Mouse (Mus musculus): ENCODE results near the gene Armc12. TPM values are rescaled to one million over a fixed set of nuclear protein-coding genes. Genes with fewer than 3 reads are reported as not detected.

The Armc12 gene
- polyA plus RNA-seq, 1 experiment from 2014 or later: not detected

DNA sequence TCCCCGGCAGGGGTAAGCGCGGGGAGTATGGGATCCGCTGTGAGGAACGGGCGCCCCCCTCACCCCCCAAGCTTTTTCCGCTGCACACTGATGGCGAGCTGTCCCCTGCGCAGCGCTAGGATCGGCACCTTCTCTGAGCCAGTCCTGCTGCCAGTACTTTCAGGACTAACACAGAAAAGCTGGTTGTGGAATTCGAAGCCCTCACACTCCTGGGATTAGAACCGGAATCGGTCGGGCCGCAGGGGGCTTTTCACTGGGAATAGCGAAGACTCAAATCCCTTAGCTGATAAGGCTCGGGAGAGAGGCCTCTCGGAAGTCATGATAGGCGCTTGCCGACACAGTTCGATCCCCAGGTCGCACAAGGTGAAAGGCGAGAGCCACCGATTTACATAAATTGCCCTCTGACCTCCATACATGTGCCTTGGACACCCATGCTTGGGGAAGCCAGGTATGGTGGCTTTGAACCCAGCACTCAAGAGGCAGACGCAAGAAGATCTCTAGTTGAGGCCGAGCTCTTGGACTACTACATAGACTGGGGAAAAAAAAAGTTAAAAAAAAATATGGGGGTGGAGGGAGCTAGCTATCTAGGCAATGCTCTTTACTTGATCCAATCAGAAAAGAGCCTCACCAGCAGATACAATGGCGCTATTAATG, 7.1 kb upstream of the Armc12 start:
- Histone ChIP-seq H3K27ac (replicated peaks) (peak overlapping the region; percentile 86), H3K9me3 (no peaks in the 10 kb centered on the region), H3K4me3 (peak overlapping the region; percentile 70), H3K36me3 (no peaks in the 10 kb centered on the region), H3K4me2 (replicated peaks) (peak overlapping the region; percentile 95), H3K4me1 (peaks cover 19% of the 10 kb centered on the region), H3K27me3 (peaks cover 57% of the 10 kb centered on the region), H3K9ac (replicated peaks) (peak overlapping the region; percentile 77)
- 7% methylated on average over 27 of the region's 28 CpGs for WGBS
- ATAC-seq (ENCODE audit: low FRiP score, low read depth): no peak; the same call in 1 of the 2 replicates

DNA sequence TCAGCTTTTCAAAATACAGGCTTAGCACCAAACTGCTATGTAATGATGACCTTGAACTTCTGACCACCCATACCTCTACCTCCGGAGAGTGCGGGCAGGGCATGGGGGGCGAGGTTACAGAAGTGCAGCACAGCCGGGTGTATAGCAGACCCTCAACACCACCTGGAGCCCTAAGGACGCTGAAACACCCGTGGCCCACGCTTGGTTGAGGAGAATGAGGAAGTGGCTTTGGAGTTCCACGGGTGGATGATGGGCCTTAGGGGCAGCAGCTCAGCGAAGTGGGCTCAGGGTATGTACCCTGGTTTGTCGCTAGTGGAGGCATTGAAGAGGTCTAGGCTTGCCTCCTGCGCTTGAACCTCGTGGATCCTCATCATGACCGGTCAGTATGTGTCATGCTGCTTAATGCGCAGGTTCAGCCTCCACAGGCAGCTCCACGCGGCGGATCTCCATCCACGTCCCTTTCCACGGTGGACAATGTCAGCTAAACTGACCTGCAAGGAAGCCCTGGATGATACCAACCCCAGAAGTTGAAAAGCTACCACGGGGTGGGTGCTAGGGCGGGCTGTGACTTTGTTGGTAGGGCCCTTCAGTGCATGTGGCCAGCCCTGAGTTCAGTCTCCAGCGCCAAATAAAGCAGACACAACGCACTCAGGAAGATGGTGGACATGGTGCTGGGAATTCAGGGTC, 6.5 kb upstream of the Armc12 start:
- no peak overlapping the region for H3K9ac ChIP-seq (replicated peaks)
- no peaks in the 10 kb centered on the region for H3K36me3 ChIP-seq
- ATAC-seq (ENCODE audit: low FRiP score, low read depth): no peak
- peaks cover 57% of the 10 kb centered on the region for H3K27me3 ChIP-seq
- no peak overlapping the region; the same call in 1 of the 2 replicates for H3K4me2 ChIP-seq (replicated peaks)
- H3K9me3 ChIP-seq: no peaks in the 10 kb centered on the region
- WGBS: 88% methylated on average over 23 of the region's 23 CpGs
- H3K27ac ChIP-seq (replicated peaks): no peak overlapping the region
- peaks cover 14% of the 10 kb centered on the region for H3K4me1 ChIP-seq
- no peak overlapping the region for H3K4me3 ChIP-seq

DNA sequence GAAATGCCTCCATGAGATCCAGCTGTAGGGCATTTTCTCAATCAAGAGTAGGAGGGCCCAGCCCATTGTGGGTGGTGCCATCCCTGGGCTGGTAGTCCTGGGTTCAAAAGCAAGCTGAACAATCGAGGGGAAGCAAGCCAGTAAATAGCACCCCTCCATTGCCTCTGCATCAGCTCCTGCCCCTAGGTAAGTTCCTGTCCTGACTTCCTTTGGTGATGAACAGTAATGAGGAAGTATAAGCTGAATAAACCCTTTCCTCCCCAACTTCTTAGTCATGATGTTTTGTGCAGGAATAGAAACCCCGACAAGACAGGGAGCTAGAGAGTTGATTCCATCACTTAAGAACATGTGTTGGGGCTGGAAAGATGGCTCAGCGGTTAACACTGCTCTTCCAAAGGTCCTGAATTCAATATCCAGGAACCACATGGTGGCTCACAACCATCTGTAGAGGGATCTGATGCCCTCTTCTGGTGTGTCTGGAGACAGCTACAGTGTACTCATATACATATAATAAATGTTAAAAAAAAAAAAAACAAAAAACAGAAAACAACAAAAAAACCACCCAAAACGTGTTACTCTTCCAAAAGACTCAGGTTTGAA, 5.7 kb upstream of the Armc12 start:
- Histone ChIP-seq H3K4me3 (no peak overlapping the region), H3K27me3 (peaks cover 55% of the 10 kb centered on the region), H3K4me1 (peaks cover 14% of the 10 kb centered on the region), H3K4me2 (replicated peaks) (no peak overlapping the region), H3K36me3 (no peaks in the 10 kb centered on the region), H3K9ac (replicated peaks) (no peak overlapping the region), H3K27ac (replicated peaks) (no peak overlapping the region), H3K9me3 (no peaks in the 10 kb centered on the region)
- ATAC-seq (ENCODE audit: low FRiP score, low read depth): no peak
- 73% methylated on average over 4 of the region's 4 CpGs for WGBS

DNA sequence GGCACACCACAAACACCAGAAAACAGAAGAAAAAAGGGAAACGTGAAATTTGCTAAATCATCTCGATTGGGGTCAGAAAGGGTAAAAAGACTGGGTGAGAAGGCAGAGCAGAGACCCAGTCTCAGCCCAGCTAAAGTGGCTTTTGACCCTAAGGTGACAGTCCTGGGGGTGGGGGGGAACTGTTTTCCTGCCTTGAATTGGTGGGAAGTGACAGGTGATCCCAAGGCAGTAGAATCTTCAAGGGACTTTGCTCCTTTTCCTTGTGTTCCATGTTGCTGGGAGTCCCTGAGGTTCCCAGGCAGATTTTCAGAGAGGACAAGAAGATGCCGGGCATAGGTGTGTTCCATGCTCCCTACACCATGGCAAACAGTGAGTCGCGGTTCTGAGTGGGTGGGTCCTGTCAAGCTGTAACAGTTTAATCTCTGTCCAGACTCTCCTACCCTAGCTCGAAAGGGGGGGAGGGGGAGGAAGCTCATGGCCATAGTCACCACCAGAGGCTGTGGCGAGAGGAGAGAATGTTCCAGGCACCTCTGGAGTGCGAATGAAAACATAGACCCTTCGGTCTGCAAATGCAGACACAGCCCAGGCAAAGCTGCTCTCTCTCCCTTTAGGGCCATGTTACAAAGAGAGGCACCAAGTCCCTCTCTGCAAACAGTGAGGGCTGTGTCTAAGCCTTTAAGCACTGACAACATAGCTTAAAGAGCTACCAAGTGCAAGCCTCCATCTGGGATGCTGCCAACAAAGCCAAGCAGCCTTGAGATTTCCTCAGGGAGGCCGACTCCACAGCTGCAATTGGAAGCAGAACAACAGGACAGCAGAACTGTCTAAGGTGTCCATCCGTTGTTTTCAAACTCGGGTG, 3.2 kb upstream of the Armc12 start:
- 0 out of 2 replicates have a peak overlapping the region, but pooled peaks have one; percentile 8 for H3K4me2 ChIP-seq (replicated peaks)
- no peak overlapping the region for H3K9ac ChIP-seq (replicated peaks)
- no peak overlapping the region for H3K4me3 ChIP-seq
- no peak overlapping the region for H3K27ac ChIP-seq (replicated peaks)
- H3K27me3 ChIP-seq: peaks cover 49% of the 10 kb centered on the region
- H3K9me3 ChIP-seq: no peaks in the 10 kb centered on the region; the same call in 1 of the 2 replicates
- 55% methylated on average over 12 of the region's 12 CpGs for WGBS
- no peaks in the 10 kb centered on the region for H3K36me3 ChIP-seq
- no peak for ATAC-seq (ENCODE audit: low FRiP score, low read depth)
- H3K4me1 ChIP-seq: peaks cover 16% of the 10 kb centered on the region

DNA sequence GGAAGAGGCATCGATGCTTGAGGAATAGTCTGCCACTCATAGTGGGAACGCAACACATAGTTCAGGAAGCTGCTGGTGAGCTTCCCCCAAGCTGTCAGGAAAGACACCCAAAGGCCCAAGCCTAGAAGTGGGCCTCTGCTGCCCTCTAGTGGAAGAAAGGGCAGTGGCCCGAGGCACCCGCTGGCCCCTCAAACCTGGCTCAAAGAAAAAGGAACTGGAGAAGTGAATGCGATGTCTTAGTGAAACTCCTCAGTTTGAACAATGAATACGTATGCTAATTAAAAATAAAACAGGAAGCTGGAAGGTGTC, 2.6 kb upstream of the Armc12 start:
- WGBS: 7% methylated on average over 6 of the region's 6 CpGs

DNA sequence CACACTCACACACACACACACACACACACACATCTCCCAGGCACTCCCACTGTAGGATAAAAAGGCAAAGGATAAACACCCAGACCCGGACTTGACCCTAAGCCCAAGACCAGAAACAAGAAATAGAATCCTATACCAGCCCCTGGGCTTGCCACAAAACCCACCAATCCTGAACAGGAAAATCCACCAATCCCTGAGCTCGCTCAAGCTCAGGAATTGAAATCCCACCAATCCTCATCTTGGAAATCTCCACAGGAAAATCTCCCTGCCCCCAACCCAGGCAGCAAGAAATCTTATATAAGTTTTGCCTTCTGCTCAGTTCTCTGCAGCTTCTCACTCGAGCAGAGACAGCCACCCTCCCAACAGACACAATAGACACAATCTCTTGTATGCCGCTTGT, 1.5 kb upstream of the Armc12 start:
- Histone ChIP-seq H3K4me3 (no peak overlapping the region), H3K4me2 (replicated peaks) (no peak overlapping the region)

More for the DNA sequence above, 2.6 kb upstream of the Armc12 start:
- ATAC-seq (ENCODE audit: low FRiP score, low read depth): 0 out of 2 replicates have a peak, but pooled peaks have one; percentile 48
- Histone ChIP-seq H3K9me3 (no peaks in the 10 kb centered on the region; the same call in 1 of the 2 replicates), H3K27me3 (peaks cover 48% of the 10 kb centered on the region), H3K4me2 (replicated peaks) (0 out of 2 replicates have a peak overlapping the region, but pooled peaks have one; percentile 8), H3K27ac (replicated peaks) (no peak overlapping the region), H3K4me1 (peaks cover 14% of the 10 kb centered on the region), H3K9ac (replicated peaks) (no peak overlapping the region), H3K36me3 (no peaks in the 10 kb centered on the region), H3K4me3 (no peak overlapping the region)

DNA sequence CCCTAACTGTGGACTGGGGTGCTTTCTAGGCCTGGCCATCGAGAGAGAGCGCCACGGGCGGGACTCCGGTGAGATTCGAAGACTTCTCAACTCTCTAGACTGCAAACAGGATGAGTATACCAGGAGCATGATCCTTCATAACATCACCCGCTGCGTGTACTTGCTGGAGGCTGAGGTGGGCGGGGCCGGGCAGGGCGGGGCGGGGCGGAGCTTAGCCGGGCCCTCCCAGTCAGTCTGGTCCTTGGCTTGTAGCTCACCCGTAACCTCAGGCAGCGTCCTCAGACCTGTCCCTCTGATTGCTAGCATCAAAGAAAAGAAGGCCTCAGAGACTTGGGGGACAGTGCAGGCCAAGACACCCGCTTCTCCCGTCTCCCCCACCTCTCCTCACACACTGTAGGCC, 1.3 kb downstream of the Armc12 start:
- no peak overlapping the region for H3K4me3 ChIP-seq
- ATAC-seq (ENCODE audit: low FRiP score, low read depth): no peak
- 14% methylated on average over 18 of the region's 18 CpGs for WGBS

More for the DNA sequence above, 1.5 kb upstream of the Armc12 start:
- 73% methylated on average over 4 of the region's 4 CpGs for WGBS
- Histone ChIP-seq H3K27ac (replicated peaks) (no peak overlapping the region), H3K4me1 (peaks cover 8% of the 10 kb centered on the region), H3K27me3 (peaks cover 38% of the 10 kb centered on the region), H3K36me3 (no peaks in the 10 kb centered on the region), H3K9ac (replicated peaks) (no peak overlapping the region), H3K9me3 (no peaks in the 10 kb centered on the region; the same call in 1 of the 2 replicates)
- no peak for ATAC-seq (ENCODE audit: low FRiP score, low read depth)

DNA sequence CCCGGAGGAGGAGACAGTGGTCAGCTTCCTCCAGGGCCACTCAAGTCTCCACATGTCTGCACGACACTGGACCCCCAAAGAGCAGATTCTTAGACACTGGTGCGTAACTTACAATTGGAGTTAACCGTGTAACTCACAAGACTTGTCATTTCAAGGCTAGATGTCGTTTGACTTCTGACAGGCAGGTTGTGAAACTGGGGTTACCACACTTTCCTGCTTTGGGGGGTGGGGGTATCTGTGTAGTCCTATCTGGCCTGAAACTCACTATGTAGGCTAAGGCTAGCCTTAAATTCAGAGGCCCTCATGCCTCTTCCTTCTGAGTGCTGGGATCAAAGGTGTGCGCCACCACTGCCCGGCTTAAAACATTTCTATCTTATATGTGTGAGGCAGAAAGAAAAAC, 2.0 kb downstream of the Armc12 start:
- Histone ChIP-seq H3K27me3 (peaks cover 29% of the 10 kb centered on the region), H3K36me3 (no peaks in the 10 kb centered on the region), H3K9me3 (no peaks in the 10 kb centered on the region; the same call in 1 of the 2 replicates), H3K4me1 (peaks cover 8% of the 10 kb centered on the region), H3K9ac (replicated peaks) (no peak overlapping the region), H3K27ac (replicated peaks) (no peak overlapping the region), H3K4me2 (replicated peaks) (no peak overlapping the region), H3K4me3 (no peak overlapping the region)
- no peak for ATAC-seq (ENCODE audit: low FRiP score, low read depth)
- WGBS: 90% methylated on average over 7 of the region's 7 CpGs

More for the DNA sequence above, 1.3 kb downstream of the Armc12 start:
- Histone ChIP-seq H3K36me3 (no peaks in the 10 kb centered on the region), H3K9ac (replicated peaks) (no peak overlapping the region), H3K4me2 (replicated peaks) (peak overlapping the region; percentile 30), H3K9me3 (no peaks in the 10 kb centered on the region; the same call in 1 of the 2 replicates), H3K27ac (replicated peaks) (no peak overlapping the region), H3K4me1 (peaks cover 8% of the 10 kb centered on the region), H3K27me3 (peaks cover 29% of the 10 kb centered on the region)

DNA sequence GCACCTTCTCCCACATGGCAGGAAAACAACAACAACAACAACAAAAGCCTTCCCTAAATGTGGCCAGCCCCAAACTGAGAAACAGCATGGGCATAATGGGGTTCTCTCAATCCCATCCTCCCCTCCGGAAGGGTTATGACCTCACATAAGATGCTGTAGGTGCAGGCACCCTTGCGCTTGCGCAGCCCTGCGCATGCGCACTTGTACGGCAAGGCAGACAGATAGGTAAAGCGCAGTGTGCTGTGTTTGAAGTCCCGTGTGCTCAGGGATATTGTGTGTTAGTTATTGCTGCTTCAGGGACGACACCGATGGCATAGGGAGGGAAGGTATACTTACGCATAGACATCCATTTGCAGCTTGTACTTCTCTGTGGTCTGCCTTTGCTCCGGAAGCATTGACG, 2.7 kb downstream of the Armc12 start:
- H3K27ac ChIP-seq (replicated peaks): no peak overlapping the region
- peaks cover 8% of the 10 kb centered on the region; the same call in 1 of the 2 replicates for H3K4me1 ChIP-seq
- WGBS: 89% methylated on average over 13 of the region's 13 CpGs
- H3K27me3 ChIP-seq: peaks cover 27% of the 10 kb centered on the region
- no peaks in the 10 kb centered on the region for H3K36me3 ChIP-seq
- no peak overlapping the region for H3K4me2 ChIP-seq (replicated peaks)
- ATAC-seq (ENCODE audit: low FRiP score, low read depth): no peak
- H3K9ac ChIP-seq (replicated peaks): no peak overlapping the region
- H3K4me3 ChIP-seq: no peak overlapping the region
- H3K9me3 ChIP-seq: no peaks in the 10 kb centered on the region; the same call in 1 of the 2 replicates

DNA sequence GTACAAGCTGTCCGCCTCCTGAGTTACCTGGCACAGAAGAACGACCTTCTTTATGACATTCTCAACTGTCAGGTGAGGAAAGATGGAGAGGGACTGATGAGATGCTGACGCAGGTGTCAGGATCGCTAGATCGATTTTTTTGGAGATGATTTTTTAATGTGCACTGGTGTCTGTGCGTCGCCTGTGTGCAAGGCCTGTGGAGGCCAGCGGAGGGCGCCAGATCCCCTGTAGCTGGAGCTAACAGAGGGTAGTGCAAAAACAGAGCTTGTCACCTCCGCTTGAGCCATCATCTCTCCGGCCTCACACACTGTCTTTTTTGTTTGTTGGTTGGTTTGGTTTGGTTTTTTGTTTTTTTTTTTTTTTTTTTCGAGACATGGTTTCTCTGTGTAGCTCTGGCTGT, 7.3 kb downstream of the Armc12 start:
- Histone ChIP-seq H3K36me3 (no peaks in the 10 kb centered on the region), H3K27me3 (no peaks in the 10 kb centered on the region), H3K9ac (replicated peaks) (no peak overlapping the region), H3K4me2 (replicated peaks) (no peak overlapping the region), H3K4me1 (no peaks in the 10 kb centered on the region), H3K4me3 (no peak overlapping the region), H3K9me3 (peaks cover 15% of the 10 kb centered on the region), H3K27ac (replicated peaks) (no peak overlapping the region)
- ATAC-seq (ENCODE audit: low FRiP score, low read depth): no peak
- 47% methylated on average over 12 of the region's 12 CpGs for WGBS

DNA sequence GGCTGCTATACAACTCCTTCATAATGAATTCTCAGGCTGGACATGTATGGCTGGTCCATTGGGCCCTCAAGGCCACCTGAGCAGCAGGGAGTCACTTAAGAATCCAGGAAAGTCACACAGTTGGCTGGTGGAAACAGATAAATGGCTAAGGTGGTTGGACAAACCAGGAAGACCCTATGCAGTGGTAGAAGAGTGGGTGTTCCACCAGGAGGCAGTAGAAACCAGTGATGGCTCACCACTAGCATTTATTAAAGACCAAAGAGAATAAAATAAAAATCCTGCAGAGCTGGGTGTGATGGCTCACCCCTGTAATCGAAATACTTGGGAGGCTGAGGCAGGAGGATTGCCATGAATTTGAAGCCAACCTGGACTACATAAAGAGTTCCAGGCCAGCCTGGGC, 16.3 kb downstream of the Armc12 start:
- Histone ChIP-seq H3K4me1 (no peaks in the 10 kb centered on the region), H3K27ac (replicated peaks) (no peak overlapping the region), H3K4me2 (replicated peaks) (no peak overlapping the region), H3K4me3 (no peak overlapping the region), H3K27me3 (no peaks in the 10 kb centered on the region), H3K9ac (replicated peaks) (no peak overlapping the region), H3K36me3 (no peaks in the 10 kb centered on the region), H3K9me3 (no peaks in the 10 kb centered on the region; the same call in 1 of the 2 replicates)
- no peak for ATAC-seq (ENCODE audit: low FRiP score, low read depth)
- 94% methylated on average over 1 of the region's 1 CpGs for WGBS
